Mouse (Mus musculus) kidney, adult 9 months (tissue): ENCODE results near the gene Tyro3.

Experiments used
- DNase-seq: peaks from one replicate; pipeline ENCODE4 v3.0.0; 2022

The Tyro3 gene

GRCm38 (mm10) chr2:119797279-119797783 lies at the start of gene Tyro3:
Gene Tyro3 (plus strand): TSS chr2:119797733.
- no peak for DNase-seq

- no peak for DNase-seq
Observed at GRCm38 (mm10) chr2:119749260-119749659, 48.3 kb upstream of the Tyro3 start.

GRCm38 (mm10) chr2:119757601-119758100 lies 39.9 kb upstream of the Tyro3 start:
- no peak for DNase-seq

- DNase-seq = no peak
Observed at GRCm38 (mm10) chr2:119758101-119758843, 39.3 kb upstream of the Tyro3 start.

GRCm38 (mm10) chr2:119758844-119759835 lies 38.4 kb upstream of the Tyro3 start:
- DNase-seq = no peak

GRCm38 (mm10) chr2:119760251-119760650 lies 37.3 kb upstream of the Tyro3 start, which contains the start of gene Ltk:
Gene Ltk (minus strand): TSS chr2:119760431.
- no peak for DNase-seq

- no peak for DNase-seq
Observed at GRCm38 (mm10) chr2:119762276-119762675, 35.3 kb upstream of the Tyro3 start.

GRCm38 (mm10) chr2:119763924-119764323 lies 33.6 kb upstream of the Tyro3 start:
- no peak for DNase-seq

GRCm38 (mm10) chr2:119767246-119767645 lies 30.3 kb upstream of the Tyro3 start:
- no peak for DNase-seq

GRCm38 (mm10) chr2:119787206-119787883 lies 10.2 kb upstream of the Tyro3 start, which contains the start of gene Rpap1:
Gene Rpap1 (minus strand): TSS chr2:119787537.
- peak; percentile 75 for DNase-seq

GRCm38 (mm10) chr2:119789996-119790395 lies 7.5 kb upstream of the Tyro3 start:
- no peak for DNase-seq

- peak; percentile 45 for DNase-seq
Observed at GRCm38 (mm10) chr2:119798246-119798927, 854 bp downstream of the Tyro3 start.

GRCm38 (mm10) chr2:119799181-119799960 lies 1.8 kb downstream of the Tyro3 start:
- DNase-seq = no peak

- no peak for DNase-seq
Observed at GRCm38 (mm10) chr2:119799961-119800550, 2.5 kb downstream of the Tyro3 start.

- DNase-seq = no peak
Observed at GRCm38 (mm10) chr2:119800876-119801846, 3.6 kb downstream of the Tyro3 start.

GRCm38 (mm10) chr2:119802767-119803617 lies 5.5 kb downstream of the Tyro3 start:
- DNase-seq = no peak

- no peak for DNase-seq
Observed at GRCm38 (mm10) chr2:119803618-119804274, 6.2 kb downstream of the Tyro3 start.

GRCm38 (mm10) chr2:119804275-119804628 lies 6.7 kb downstream of the Tyro3 start:
- DNase-seq = no peak
